8 mouse cellular contexts compared by ENCODE assay signal in genomic region chr6:134793911-134794520, GRCm38 (mm10). TPM values are rescaled to one million over a fixed set of nuclear protein-coding genes. Genes with fewer than 3 reads are reported as not detected.
DNase-seq lines count a peak whose midpoint lies in the region; ATAC-seq and TF ChIP-seq lines count a peak whose summit lies in the region.

No protein-coding gene starts in this region.

- TF ChIP-seq EP300 in heart, adult 2 months (IDR thresholded peaks at IDR 0.05; ENCODE audit: insufficient read depth, low read depth, low read length) = peak; percentile 77

- no peak for ATAC-seq in embryonic facial prominence, embryonic 14.5 days (ENCODE audit: low read depth)
- no peak for ATAC-seq in limb, embryonic 14.5 days (ENCODE audit: low FRiP score, low read depth)
- ATAC-seq in midbrain, embryonic 16.5 days = no peak

- no peak for TF ChIP-seq POLR2A in heart, adult 2 months (IDR thresholded peaks at IDR 0.05; ENCODE audit: insufficient read depth, low read depth, low read length)
- TF ChIP-seq POLR2A in kidney, adult 2 months (IDR thresholded peaks at IDR 0.05; ENCODE audit: low read depth, low read length) = no peak
- no peak for TF ChIP-seq POLR2A in limb, embryonic 14.5 days (IDR thresholded peaks at IDR 0.05; ENCODE audit: borderline replicate concordance, extremely low read depth, insufficient read depth, insufficient read length)

- H3K4me2 ChIP-seq in embryonic facial prominence, embryonic 14.5 days (ENCODE audit: low read depth, low read length) = peak overlapping the region; percentile 41
- H3K4me2 ChIP-seq in limb, embryonic 14.5 days (replicated peaks; ENCODE audit: low read depth, low read length, severe bottlenecking) = 0 out of 2 replicates have a peak overlapping the region, but pooled peaks have one; percentile 3
- peak overlapping the region; percentile 49 for H3K4me2 ChIP-seq in midbrain, embryonic 16.5 days (ENCODE audit: low read length)

- no peaks in the 10 kb centered on the region for H3K79me2 ChIP-seq in heart, adult 2 months (replicated peaks; ENCODE audit: control insufficient read depth, insufficient read depth, low read length)

- WGBS in embryonic facial prominence, embryonic 14.5 days = 17% methylated on average over 21 of the region's 21 CpGs
- 27% methylated on average over 21 of the region's 21 CpGs for WGBS in heart, adult 2 months
- 14% methylated on average over 21 of the region's 21 CpGs for WGBS in kidney, adult 2 months
- 13% methylated on average over 21 of the region's 21 CpGs for WGBS in limb, embryonic 14.5 days
- WGBS in midbrain, embryonic 16.5 days = 15% methylated on average over 21 of the region's 21 CpGs

- peak; percentile 89 for DNase-seq in A20 (ENCODE audit: low read depth, low spot score)
- peak; percentile 58 to 70 for DNase-seq in adrenal gland, postnatal 4 days (ENCODE audit: low spot score in 2 of 2)
- DNase-seq in embryonic facial prominence, embryonic 14.5 days (ENCODE audit: low spot score) = peak; percentile 80
- DNase-seq in heart, adult 2 months = peak; percentile 86 to 90
- peak; percentile 89 for DNase-seq in kidney, adult 2 months
- peak; percentile 76 for DNase-seq in limb, embryonic 14.5 days (ENCODE audit: low spot score)
- DNase-seq in spleen, postnatal 10 days (ENCODE audit: low spot score in 2 of 2) = peak; percentile 83 to 90

- no peak for TF ChIP-seq CTCF in heart, adult 2 months (IDR thresholded peaks at IDR 0.05)
- peak; percentile 93 for TF ChIP-seq CTCF in kidney, adult 2 months (conservative IDR thresholded peaks at IDR 0.05; ENCODE audit: insufficient read depth, insufficient read length, low read depth, low read length)

- no peak overlapping the region for H3K4me3 ChIP-seq in embryonic facial prominence, embryonic 14.5 days (ENCODE audit: low read depth, low read length)
- H3K4me3 ChIP-seq in heart, adult 2 months = peak overlapping the region; percentile 19; the same call in 1 of the 2 replicates
- H3K4me3 ChIP-seq in kidney, adult 2 months (ENCODE audit: insufficient read depth, low read depth, low read length) = no peak overlapping the region
- H3K4me3 ChIP-seq in limb, embryonic 14.5 days (replicated peaks; ENCODE audit: low read length) = no peak overlapping the region
- H3K4me3 ChIP-seq in midbrain, embryonic 16.5 days (ENCODE audit: low read depth, low read length) = peak overlapping the region; percentile 22

- intact Hi-C loops in heart, adult 2 months (cut with DNase I) = loop anchor here (1.0 to 5.0 kb wide), 6 partner anchors 35 to 367 kb away; partner anchors contain the start of genes Cdkn1b and Lrp6

- peaks cover 5% of the 10 kb centered on the region for H3K4me1 ChIP-seq in embryonic facial prominence, embryonic 14.5 days (ENCODE audit: control insufficient read depth, insufficient read depth, low read length)
- H3K4me1 ChIP-seq in heart, adult 2 months (ENCODE audit: control insufficient read depth, insufficient read depth, low read length) = peaks cover 3% of the 10 kb centered on the region
- peaks cover 12% of the 10 kb centered on the region; the same call in 1 of the 2 replicates for H3K4me1 ChIP-seq in kidney, adult 2 months (ENCODE audit: control insufficient read depth, insufficient read depth, low read length)
- H3K4me1 ChIP-seq in limb, embryonic 14.5 days (ENCODE audit: control insufficient read depth, insufficient read depth, low read length) = peaks cover 8% of the 10 kb centered on the region; the same call in 1 of the 2 replicates
- H3K4me1 ChIP-seq in midbrain, embryonic 16.5 days (ENCODE audit: control insufficient read depth, insufficient read depth, low read length) = no peaks in the 10 kb centered on the region

- H3K27ac ChIP-seq in embryonic facial prominence, embryonic 14.5 days (replicated peaks; ENCODE audit: low read depth, low read length) = no peak overlapping the region
- H3K27ac ChIP-seq in heart, adult 2 months = no peak overlapping the region
- peak overlapping the region; percentile 59 for H3K27ac ChIP-seq in kidney, adult 2 months (ENCODE audit: insufficient read depth, low read depth, low read length)
- no peak overlapping the region for H3K27ac ChIP-seq in limb, embryonic 14.5 days (replicated peaks; ENCODE audit: low read depth, low read length)
- no peak overlapping the region for H3K27ac ChIP-seq in midbrain, embryonic 16.5 days (ENCODE audit: low read length)

- H3K9ac ChIP-seq in embryonic facial prominence, embryonic 14.5 days (ENCODE audit: low read depth, low read length) = no peak overlapping the region
- H3K9ac ChIP-seq in heart, adult 2 months (ENCODE audit: low read depth, low read length) = no peak overlapping the region
- no peak overlapping the region for H3K9ac ChIP-seq in limb, embryonic 14.5 days (ENCODE audit: low read depth, low read length, severe bottlenecking)
- H3K9ac ChIP-seq in midbrain, embryonic 16.5 days (ENCODE audit: low read depth, low read length) = no peak overlapping the region

- H3K27me3 ChIP-seq in embryonic facial prominence, embryonic 14.5 days (replicated peaks; ENCODE audit: control insufficient read depth, insufficient read depth, low read length) = no peaks in the 10 kb centered on the region
- H3K27me3 ChIP-seq in heart, adult 2 months (ENCODE audit: control insufficient read depth, insufficient read depth, low read length) = no peaks in the 10 kb centered on the region
- H3K27me3 ChIP-seq in kidney, adult 2 months (replicated peaks; ENCODE audit: control insufficient read depth, insufficient read depth, low read length) = no peaks in the 10 kb centered on the region
- H3K27me3 ChIP-seq in limb, embryonic 14.5 days (ENCODE audit: control insufficient read depth, insufficient read depth, low read length) = no peaks in the 10 kb centered on the region
- H3K27me3 ChIP-seq in midbrain, embryonic 16.5 days (ENCODE audit: control insufficient read depth, insufficient read depth, low read depth, low read length) = peaks cover 2% of the 10 kb centered on the region; the same call in 1 of the 2 replicates

- H3K36me3 ChIP-seq in embryonic facial prominence, embryonic 14.5 days (ENCODE audit: control insufficient read depth, insufficient read depth, low read length) = no peaks in the 10 kb centered on the region
- peaks cover 4% of the 10 kb centered on the region for H3K36me3 ChIP-seq in heart, adult 2 months (ENCODE audit: control insufficient read depth, insufficient read depth, low read length)
- no peaks in the 10 kb centered on the region for H3K36me3 ChIP-seq in kidney, adult 2 months (ENCODE audit: control insufficient read depth, insufficient read depth, low read length)
- no peaks in the 10 kb centered on the region for H3K36me3 ChIP-seq in limb, embryonic 14.5 days (ENCODE audit: control insufficient read depth, insufficient read depth, low read length)
- no peaks in the 10 kb centered on the region for H3K36me3 ChIP-seq in midbrain, embryonic 16.5 days (ENCODE audit: control insufficient read depth, insufficient read depth, low read length)

- H3K9me3 ChIP-seq in embryonic facial prominence, embryonic 14.5 days (ENCODE audit: control insufficient read depth, low read length) = no peaks in the 10 kb centered on the region
- no peaks in the 10 kb centered on the region for H3K9me3 ChIP-seq in limb, embryonic 14.5 days (ENCODE audit: control insufficient read depth, low read length)
- no peaks in the 10 kb centered on the region for H3K9me3 ChIP-seq in midbrain, embryonic 16.5 days (replicated peaks; ENCODE audit: control insufficient read depth, low read length, poor library complexity, severe bottlenecking)

RNA-seq across cellular contexts. Expression of gene Dusp16, which starts 1.6 kb away (rescaled TPM):
- 10 to 100 TPM; 23.9 to 25.5 TPM for total RNA-seq in adrenal gland, postnatal 4 days (2021)
- polyA plus RNA-seq in embryonic facial prominence, embryonic 14.5 days (2014; fragmentation: Nextera tagmentation; extraction: Ambion mirVana) = 18.2 and 21.1 TPM in 2 replicates
- 10 to 100 TPM; 20.9 to 23.8 TPM for total RNA-seq in heart, adult 2 months (2021)
- polyA plus RNA-seq in heart, adult 2 months (2012; rRNA removed) = 8.2 and 18.7 TPM in 2 replicates
- polyA plus RNA-seq in kidney, adult 2 months (2012; rRNA removed) = 11.7 and 17.6 TPM in 2 replicates
- polyA plus RNA-seq in limb, embryonic 14.5 days (2012; rRNA removed) = 19.2 and 20.0 TPM in 2 replicates
- polyA plus RNA-seq in limb, embryonic 14.5 days (2014; fragmentation: Nextera tagmentation; extraction: Ambion mirVana) = 24.6 and 26.2 TPM in 2 replicates
- polyA plus RNA-seq in midbrain, embryonic 16.5 days (2015; fragmentation: Nextera tagmentation; extraction: Ambion mirVana) = 4.7 and 5.5 TPM in 2 replicates

RNA-seq across cellular contexts. Expression of gene Crebl2, which starts 35.9 kb away (rescaled TPM):
- 10 to 100 TPM; 15.5 to 19.8 TPM for total RNA-seq in adrenal gland, postnatal 4 days (2021)
- 1.9 and 2.0 TPM in 2 replicates for polyA plus RNA-seq in embryonic facial prominence, embryonic 14.5 days (2014; fragmentation: Nextera tagmentation; extraction: Ambion mirVana)
- total RNA-seq in heart, adult 2 months (2021) = 10 to 100 TPM; 12.2 to 16.2 TPM
- polyA plus RNA-seq in heart, adult 2 months (2012; rRNA removed) = 9.2 and 15.3 TPM in 2 replicates
- polyA plus RNA-seq in kidney, adult 2 months (2012; rRNA removed) = 20.4 and 26.1 TPM in 2 replicates
- polyA plus RNA-seq in limb, embryonic 14.5 days (2012; rRNA removed) = 7.5 and 8.1 TPM in 2 replicates
- polyA plus RNA-seq in limb, embryonic 14.5 days (2014; fragmentation: Nextera tagmentation; extraction: Ambion mirVana) = 2.1 and 3.0 TPM in 2 replicates
- polyA plus RNA-seq in midbrain, embryonic 16.5 days (2015; fragmentation: Nextera tagmentation; extraction: Ambion mirVana) = 4.3 and 4.8 TPM in 2 replicates

Comparison
In these comparisons a context has a peak if more than half of its experiments do, and no peak if none do; other contexts are left out.
1. H3K4me3 ChIP-seq: peak in heart, adult 2 months (single experiment) and midbrain, embryonic 16.5 days (single experiment); none in embryonic facial prominence, embryonic 14.5 days (single experiment), kidney, adult 2 months (single experiment) and limb, embryonic 14.5 days (single experiment).
2. Peak in every context shown above with its lines, with median percentiles within 50 percentile points of each other: DNase-seq and H3K4me2 ChIP-seq.